Mouse (Mus musculus) urinary bladder, adult 2 months (tissue): ENCODE data around the gene Prpf18. TPM values are rescaled to one million over a fixed set of nuclear protein-coding genes. Genes with fewer than 3 reads are reported as not detected.
"Not testable (repeated sequence)": the region's sequence is repeated elsewhere in the genome, so short reads cannot be mapped to it uniquely, and the experiment has no call there.

Experiments
- DNase-seq: peaks from one replicate; pipeline ENCODE4 v3.0.0; 2022; ENCODE audit warnings: low spot score
- polyA plus RNA-seq: library from polyadenylated mRNA; depleted of rRNA; stranded (reverse); fragments of >200 nt; gene quantifications from 2 replicates; pipeline ENCODE4 v1.2.3, GENCODE M21; 2012; rRNA removed

Gene Prpf18
- polyA plus RNA-seq, result 28.5 and 29.2 TPM in 2 replicates

- DNase-seq, result peak; percentile 73
Observed at GRCm38 (mm10) chr2:4651500-4652285, at the start of gene Prpf18. TSS of gene Prpf18 (minus strand) at chr2:4652113.

- DNase-seq, result no peak
Observed at GRCm38 (mm10) chr2:4679886-4680285, 28.0 kb upstream of the Prpf18 start.

GRCm38 (mm10) chr2:4671636-4672035 is 19.7 kb upstream of the Prpf18 start:
- no peak for DNase-seq

- no peak for DNase-seq
Observed at GRCm38 (mm10) chr2:4669701-4670100, 17.8 kb upstream of the Prpf18 start.

GRCm38 (mm10) chr2:4668626-4669025 is 16.7 kb upstream of the Prpf18 start:
- no peak for DNase-seq

GRCm38 (mm10) chr2:4660677-4661076 is 8.8 kb upstream of the Prpf18 start:
- DNase-seq, result no peak

- DNase-seq, result no peak
Observed at GRCm38 (mm10) chr2:4649646-4650045, 2.3 kb downstream of the Prpf18 start.

GRCm38 (mm10) chr2:4648094-4648493 is 3.8 kb downstream of the Prpf18 start:
- no peak for DNase-seq

GRCm38 (mm10) chr2:4645066-4645465 is 6.8 kb downstream of the Prpf18 start:
- no peak for DNase-seq

- no peak for DNase-seq
Observed at GRCm38 (mm10) chr2:4638189-4638588, 13.7 kb downstream of the Prpf18 start.

- no peak for DNase-seq
Observed at GRCm38 (mm10) chr2:4636656-4637055, 15.3 kb downstream of the Prpf18 start.

GRCm38 (mm10) chr2:4635804-4636203 is 16.1 kb downstream of the Prpf18 start:
- no peak for DNase-seq

- no peak for DNase-seq
Observed at GRCm38 (mm10) chr2:4630197-4630835, 21.6 kb downstream of the Prpf18 start.

GRCm38 (mm10) chr2:4629470-4629869 is 22.4 kb downstream of the Prpf18 start:
- no peak for DNase-seq

GRCm38 (mm10) chr2:4628920-4629319 is 23.0 kb downstream of the Prpf18 start:
- no peak for DNase-seq

GRCm38 (mm10) chr2:4626911-4627310 is 25.0 kb downstream of the Prpf18 start:
- no peak for DNase-seq

GRCm38 (mm10) chr2:4621471-4621985 is 30.4 kb downstream of the Prpf18 start:
- no peak for DNase-seq

- DNase-seq, result no peak
Observed at GRCm38 (mm10) chr2:4620640-4621401, 31.1 kb downstream of the Prpf18 start.

- DNase-seq, result no peak
Observed at GRCm38 (mm10) chr2:4619893-4620593, 31.9 kb downstream of the Prpf18 start.

- DNase-seq, result not testable (repeated sequence)
Observed at GRCm38 (mm10) chr2:4619126-4619525, 32.8 kb downstream of the Prpf18 start.

- no peak for DNase-seq
Observed at GRCm38 (mm10) chr2:4616995-4617394, 34.9 kb downstream of the Prpf18 start.
